Mouse (Mus musculus): Measurements from ENCODE around the gene Myo1f.

Gene Myo1f

DNA sequence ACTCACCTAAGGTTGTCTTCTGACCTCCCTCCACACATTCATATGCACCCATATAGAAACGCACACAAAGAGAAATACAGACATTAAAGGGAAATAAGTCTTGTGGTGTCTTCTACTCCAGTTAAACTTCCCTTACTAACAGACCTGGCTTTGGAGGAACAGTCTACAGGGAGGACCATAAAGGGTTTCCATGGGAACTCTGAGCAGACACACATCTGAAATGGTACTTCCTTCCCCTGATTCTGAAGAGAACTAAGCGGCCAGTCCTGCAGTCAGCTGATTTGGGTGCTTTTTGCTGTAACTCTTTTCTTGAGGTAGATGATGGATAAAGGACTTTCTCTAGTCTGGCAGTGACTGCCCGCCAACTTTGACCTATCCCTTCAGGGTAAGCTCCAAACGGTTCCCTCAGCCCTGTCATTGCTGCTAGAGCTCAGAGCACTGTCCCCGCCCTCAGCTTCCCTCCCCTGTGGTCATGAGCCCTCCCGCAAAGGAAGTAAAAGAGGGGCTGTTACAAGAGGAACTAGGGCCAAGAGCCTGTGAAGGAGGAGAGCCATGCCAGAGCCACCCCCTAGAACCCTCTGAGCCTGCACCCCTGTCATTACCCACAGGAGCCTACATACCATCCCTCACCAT is at the start of gene Myo1f:
Myo1f (plus strand) TSS at position 485 of the 633 bp plus-strand sequence.
- peak; percentile 31 for DNase-seq

DNA sequence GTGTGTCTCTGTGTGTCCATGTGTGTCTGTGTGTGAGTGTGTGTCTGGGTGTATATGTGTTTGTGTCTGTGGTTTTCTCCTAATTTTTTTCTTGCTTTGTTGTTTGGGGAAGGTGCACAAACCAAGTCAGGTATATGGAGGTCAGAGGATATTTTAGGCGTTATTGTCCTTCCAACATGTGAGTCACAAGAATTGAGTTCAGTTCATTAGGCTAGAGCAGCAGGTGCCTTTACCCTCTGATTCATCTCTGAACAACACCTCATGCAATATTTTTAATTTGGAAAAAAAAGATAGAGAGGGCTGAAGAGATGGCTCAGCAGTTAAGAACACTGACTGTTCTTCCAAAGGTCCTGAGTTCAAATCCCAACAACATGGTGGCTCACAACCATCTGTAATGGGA is 47.1 kb upstream of the Myo1f start:
- DNase-seq: no peak

DNA sequence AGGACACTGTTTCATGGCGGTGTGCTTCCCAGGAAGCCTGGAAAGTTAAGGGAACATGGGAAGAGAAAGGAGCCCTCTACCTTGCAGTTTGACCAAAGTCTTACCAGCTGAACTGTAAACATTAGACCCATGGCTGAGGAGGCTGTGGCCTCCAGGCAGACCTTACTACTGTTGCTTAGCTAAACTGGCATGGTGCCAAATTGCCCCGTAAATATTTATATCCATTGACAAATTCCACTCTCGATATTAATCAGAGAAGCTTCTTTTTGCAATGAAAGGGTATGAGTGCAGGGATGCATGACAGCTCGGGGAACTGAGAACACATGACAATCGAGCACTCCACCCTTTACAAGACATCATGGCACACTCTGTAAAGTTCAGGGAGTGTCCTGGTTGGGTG is 45.3 kb upstream of the Myo1f start:
- DNase-seq: peak; percentile 37

DNA sequence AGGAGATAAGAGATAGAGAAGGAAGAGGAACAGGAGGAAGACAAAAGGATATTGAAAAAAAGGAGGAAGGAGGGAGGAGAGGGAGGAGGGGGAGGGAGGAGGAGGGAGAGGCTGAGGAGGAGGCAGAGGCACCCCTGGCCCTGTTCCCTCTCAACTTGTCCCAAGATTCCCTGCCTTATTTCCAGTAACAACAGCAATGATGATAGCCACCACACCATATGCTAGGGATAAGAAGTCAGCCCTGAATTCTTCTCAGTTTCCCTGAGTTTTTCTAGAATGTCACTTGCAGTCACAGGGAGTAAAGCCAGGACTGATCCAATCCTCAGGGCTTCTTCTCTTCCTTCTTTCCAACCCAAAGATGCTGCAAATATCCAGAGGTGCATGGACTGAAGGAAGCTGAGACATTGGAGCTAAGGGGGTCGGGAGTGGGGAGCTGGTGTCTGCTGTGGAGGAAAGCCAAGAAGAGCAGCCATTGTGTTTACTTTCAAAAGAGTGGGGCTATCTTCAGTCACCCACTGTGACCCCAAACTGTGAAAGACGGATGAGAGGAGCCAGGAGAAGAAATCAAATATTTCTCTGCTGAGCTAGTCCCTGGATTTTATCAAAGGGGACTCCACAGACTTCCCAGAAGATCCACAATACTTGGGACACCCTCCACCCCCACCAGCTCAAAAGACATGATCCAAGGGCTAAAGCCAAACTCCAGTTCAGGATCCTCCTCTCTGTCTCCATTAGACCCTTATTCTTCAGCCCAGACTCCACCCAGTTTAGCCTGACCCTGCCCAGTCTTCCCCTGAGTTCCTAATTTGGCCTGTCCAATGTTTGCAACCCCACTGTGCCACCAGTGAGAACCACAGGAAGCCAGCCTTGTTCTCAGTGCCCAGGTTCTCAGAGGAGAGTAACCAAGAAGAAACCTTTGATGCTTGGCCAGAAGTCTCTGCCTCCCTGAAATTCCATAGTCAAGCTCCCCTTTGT is 42.8 kb upstream of the Myo1f start:
- DNase-seq: no peak

DNA sequence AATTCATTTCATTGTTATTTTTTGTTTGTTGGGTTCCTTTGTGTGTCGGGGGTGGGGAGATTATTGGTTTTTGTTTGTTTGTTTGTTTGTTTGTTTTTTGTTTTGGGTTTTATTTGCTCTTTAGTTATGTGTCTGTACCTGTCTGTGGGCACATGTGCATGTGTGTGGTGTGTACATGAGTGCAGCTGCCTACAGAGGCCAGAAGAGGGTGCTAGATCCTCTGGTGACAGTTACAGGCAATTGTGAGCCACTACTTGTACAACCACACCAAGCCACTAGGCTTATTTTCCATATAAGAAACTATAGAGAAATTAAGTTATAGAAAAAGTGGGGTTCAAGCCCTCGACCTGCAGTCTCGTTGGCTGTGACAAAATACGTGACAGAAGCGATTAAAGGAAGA is 41.6 kb upstream of the Myo1f start:
- DNase-seq: no peak

DNA sequence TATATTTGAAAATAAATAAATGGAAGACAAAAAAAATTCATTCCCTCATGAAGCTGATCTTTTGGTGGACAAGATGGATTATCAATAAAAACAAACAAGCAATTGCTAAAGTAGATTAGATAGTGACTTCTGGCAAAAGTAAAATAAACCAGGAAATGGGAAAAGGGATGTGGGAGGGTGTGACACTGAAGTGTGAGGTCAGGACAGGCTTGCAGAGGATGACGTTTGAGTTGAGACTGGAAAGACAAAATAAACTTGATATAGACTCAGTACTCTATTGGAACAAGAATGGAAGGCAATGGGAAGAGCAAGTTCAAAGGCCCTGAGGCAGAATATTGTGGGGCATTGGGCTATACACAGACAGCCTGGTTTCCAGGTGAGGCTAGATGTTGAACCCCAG is 35.1 kb upstream of the Myo1f start:
- DNase-seq: peak; percentile 38

DNA sequence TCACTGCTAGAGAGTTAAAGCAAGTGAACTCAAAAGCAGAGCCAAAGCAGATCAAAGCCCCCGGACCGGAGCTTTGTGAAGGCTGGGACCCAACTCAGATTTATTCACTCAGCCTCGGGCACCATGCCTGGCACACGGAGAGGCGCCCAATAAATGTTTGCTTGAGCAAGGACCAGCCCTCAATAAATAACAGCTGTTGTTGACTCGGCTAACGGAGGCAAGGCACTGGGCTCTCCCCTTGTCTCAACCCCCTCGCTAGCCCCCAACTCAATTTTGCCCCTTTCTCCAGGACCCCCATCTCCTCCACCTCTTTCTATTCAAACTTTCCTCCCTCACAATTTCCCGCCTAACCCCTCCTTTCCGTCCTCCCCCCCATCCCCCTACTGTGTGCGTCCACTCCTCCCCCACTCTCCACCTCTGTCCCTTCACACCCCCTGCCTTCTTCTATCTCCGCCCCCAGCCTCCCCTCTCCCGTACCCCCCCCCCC is 32.0 kb upstream of the Myo1f start:
- DNase-seq: peak; percentile 39

DNA sequence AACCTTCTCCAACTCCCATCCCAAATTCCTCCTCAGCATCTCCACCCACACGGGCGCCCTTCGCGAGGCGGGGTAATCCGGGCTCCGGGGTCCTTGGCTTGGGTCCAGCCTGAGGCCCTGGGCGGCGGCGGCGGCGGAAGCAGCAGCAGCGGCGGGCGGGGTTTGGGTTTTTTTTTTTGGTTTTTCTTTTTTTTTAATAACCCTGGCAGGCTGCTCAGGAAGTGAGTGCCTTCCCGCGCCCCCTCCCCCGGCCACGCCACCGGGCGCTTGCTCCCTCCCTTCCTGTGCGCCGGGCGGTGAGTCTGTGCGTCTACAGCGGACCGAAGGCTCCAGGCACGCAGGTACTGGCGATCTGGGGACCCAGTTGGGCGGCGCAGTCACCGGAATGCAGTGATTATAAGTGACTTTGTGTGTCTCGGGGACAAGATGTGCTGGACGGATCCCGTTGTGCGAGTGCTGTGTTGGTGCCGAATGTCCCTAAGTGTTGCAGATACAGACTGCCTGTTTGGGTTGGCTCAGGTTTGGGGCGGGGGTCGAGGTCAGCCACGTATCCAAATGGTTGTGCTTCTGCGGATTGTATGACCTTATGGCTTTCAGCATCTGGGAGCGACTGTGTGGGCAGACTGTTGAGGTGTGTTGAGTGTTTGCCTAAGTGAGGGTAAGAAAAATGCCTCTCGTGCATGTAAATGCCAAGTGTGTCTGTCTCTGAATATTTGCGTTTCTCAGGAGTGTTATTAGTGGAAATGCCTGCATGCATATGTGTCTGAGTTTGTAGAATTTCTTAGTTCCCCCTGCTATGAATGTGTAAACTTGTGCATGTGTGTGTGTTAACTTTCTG is 31.4 kb upstream of the Myo1f start, which contains the start of gene Adamts10:
Adamts10 (plus strand) TSS at position 287 of the 838 bp plus-strand sequence.
- DNase-seq: peak; percentile 91

DNA sequence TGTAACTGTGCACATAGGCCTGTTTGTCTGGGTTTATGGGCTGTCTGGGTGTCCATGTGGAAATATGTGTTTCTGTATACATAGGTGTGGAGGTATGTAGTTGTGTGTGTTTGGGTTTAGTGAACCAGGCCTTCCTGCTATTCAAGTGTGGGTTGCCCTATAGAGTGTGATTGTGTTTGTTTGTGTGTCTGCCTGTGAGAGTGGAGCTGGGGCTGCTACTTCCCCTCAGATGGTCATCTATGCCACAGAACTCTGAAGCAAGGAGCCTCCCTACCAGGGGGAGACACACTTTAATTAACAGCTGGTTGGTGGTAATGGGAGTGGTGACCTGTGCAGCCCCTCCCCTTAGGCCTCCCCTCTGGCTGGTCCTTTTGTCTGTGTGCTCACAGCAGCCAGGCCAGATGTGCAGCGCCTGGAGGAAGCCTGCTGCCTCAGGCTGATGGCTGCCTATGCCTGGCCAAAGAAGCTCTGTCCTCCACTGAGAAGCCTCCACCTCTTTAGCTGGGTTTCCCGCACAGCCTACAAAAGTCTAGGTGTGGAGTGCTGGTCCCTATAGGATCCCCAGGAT is 30.6 kb upstream of the Myo1f start:
- peak; percentile 45 for DNase-seq

DNA sequence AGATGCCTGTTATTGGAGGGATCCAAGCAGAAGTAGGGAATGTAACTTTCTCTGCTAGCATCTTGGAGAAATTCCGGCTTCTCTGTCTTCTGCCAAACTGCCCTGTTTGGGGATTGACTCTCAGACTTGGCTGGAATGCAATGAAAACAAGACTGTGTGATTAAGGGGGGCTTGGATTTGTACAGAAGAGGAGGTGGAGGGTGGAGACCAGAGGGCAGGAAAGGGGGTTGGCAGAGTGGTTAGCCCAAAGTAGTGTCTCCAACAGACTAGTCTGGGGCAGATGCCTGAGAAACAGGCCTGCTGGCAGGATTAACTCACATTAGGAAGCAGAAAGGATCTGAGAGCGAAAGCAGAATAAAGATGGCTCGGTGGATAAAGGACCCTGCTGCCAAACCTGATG is 29.0 kb upstream of the Myo1f start:
- peak; percentile 56 for DNase-seq

DNA sequence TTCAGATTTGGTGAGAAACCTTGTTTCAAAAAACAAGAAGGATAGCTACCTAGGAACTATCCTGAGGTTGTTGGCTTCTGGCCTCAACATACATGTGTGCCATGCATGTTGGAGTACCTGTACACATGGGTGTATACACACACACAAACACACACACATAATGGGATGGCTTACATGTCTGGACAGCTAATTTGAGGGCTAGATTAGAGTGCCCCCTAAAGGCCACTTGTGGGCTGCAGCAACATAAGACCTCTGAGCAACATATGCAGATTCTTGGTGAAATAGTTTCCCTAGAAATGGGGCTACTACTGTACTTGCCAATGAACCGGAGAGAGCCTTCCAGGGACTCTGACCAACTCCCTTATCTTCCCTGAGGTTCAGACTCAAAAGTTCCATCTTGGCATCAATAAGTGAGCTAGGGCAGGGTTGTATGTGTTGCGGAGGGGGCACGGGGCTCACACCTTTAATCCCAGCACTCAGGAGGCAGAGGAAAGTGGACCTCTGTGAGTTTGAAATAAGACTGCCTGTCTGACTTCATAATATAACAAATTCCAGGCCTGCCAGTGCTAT is 16.3 kb upstream of the Myo1f start:
- DNase-seq: peak; percentile 72

DNA sequence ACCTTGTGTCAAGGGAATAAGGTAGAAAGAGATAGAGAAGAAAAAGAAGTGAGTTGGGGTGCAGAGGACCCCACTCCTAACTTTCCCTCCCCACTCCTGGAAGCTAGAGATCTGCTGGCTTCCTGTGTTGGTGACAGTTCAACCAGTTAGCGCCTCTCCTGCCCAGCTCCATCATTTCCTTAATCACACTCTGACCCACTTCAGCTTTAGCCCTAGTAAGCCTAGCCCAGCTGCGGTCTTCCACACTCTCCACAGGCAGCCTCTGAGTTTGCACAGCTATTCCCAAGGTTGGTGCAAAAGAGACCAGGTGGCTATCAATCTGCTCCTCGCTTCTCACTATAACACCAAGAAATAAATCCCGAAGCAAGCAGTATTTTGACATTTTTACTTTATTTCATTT is 15.6 kb upstream of the Myo1f start:
- no peak for DNase-seq

DNA sequence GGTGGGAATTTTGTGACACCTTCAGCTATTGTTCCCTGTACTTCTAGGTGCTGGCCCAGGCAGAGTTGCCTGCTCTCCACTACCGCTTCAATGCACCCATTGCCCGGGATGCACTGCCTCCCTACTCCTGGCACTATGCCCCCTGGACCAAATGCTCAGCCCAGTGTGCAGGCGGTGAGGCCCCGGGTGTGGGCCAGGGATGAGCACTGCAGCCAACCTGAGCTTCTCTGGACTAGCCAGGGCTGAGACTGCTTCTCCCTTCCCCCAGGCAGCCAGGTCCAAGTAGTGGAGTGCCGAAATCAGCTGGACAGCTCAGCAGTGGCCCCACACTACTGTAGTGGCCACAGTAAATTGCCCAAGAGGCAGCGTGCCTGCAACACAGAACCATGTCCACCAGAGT is 6.3 kb upstream of the Myo1f start:
- DNase-seq: no peak

DNA sequence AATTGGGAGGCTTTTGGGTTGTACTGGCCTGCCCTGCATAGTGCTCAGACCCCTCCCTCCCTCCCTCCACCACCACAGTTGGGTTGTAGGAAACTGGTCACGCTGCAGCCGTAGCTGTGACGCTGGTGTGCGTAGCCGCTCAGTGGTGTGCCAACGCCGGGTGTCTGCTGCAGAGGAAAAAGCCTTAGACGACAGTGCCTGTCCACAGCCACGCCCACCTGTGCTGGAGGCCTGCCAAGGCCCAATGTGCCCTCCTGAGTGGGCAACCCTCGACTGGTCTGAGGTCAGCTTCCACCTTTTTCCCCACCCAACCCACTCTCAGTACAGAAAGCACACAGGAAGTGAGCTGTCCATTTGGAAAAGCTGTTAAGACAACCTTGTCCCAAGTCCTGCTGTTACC is 5.1 kb upstream of the Myo1f start:
- DNase-seq: no peak

DNA sequence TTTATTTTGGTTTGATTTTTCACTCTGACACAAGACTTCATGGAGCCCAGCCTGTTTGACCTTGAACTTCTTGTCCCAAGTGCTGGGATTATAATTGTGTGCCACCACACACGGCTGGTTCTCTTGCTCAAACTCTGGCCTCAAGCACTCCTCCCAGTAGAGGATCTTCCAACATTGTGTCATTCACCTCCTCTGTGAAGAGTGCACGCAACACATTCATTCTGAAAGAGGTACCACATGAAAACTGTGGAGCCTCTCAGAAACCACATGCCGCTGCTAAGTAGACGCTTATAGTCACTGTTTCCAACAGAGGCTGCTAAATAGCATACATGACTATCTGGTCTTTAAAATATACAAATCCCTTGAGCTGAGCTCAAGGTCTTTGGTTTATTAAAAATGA is 3.4 kb upstream of the Myo1f start:
- DNase-seq: no peak

DNA sequence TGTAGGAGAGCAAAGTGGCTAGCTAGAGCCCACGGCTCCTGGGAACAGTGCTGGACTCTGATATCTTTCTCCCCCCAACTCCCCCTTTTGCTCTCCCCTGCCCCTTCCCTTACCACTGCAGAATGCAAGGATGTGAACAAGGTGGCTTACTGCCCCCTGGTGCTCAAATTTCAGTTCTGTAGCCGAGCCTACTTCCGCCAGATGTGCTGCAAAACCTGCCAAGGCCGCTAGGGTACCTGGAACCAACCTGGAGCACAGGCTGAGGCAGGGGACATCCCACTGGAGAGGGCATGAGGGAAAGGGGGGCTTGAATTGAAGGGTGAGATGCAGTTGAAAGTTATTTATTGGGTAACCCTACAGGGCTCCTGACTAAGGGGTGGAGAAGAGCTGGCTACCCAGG is 2.5 kb upstream of the Myo1f start:
- peak; percentile 52 for DNase-seq

DNA sequence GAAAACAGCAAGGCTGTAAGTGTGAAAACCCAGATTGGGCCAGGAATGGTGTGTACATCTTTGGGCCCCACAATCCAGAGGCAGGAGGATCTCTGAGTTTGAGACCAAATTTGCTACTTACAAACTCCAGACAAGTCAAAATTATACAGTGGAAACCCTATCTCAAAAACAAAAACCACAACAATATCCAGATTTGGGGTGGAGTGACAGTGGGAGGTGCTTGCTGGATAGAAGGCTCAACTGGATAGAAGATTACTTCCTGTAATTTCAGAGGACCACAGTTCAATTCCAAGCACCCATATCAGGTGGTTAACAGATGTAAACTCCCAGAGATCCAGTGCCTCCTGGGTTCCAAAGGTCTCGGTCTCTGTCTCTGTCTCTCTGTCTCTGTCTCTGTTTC is 971 bp upstream of the Myo1f start:
- no peak for DNase-seq

DNA sequence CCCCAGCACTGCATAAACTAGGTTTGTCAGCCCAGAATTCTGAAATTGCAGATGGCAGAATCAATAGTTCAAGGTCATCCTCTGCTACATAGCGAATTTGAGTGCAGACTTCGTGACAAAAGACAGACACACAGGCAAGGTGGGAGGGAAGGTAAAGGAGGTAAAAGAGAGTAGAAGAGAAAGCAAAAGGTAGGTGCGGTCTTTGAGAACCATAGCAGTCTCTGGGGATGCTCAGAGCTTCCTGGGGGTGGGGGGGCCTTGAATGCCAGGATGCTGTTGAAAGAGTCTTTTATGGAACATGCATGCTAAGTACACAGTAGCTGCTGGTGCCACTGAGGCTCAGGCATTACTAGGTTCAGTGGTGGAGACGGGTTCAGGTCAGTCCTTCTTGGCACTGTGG is 2.4 kb downstream of the Myo1f start:
- no peak for DNase-seq

DNA sequence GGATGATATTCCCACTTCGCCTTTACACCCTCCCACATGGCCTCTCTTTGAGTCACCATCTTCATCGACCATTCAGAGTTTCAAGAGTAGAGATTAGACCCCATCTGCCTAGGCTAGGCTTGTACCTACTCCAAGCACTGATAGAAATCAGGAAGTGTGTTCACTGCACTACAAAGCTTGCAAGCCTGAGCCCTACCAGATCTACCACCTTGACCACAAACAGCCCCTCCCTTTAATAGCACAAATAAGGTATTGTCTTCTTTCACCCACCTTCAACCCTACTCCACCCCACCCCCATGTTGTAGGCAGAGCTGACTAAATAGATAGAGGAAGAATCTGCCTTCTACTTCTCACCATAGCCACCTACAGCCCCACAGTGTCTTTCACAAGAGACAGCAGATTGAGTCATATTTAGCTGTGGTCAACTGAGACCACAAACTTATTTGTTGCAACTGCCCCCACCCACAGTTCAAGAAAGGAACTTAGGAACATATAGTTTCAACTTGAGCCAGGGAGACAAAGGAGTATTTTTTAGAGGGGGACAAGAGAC is 8.1 kb downstream of the Myo1f start:
- no peak for DNase-seq

DNA sequence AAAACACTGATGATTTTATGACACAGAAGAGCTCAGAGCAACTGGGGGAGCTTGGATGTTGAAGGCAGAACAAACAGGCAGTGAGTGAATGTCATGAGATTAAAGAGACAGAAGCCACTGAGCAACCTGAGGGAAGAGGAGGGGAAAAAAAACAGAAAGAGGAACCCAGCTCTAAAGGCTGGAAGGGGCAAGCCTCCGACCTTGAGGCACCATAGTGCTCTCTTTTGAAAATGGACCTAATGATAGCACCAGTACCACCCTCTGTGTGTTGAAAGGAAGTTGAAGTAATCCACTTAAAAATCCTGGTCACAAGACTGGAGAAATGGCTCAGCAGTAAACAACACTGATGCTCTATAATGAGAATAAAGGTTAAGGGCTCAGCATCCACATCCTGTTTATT is 9.1 kb downstream of the Myo1f start:
- no peak for DNase-seq

DNA sequence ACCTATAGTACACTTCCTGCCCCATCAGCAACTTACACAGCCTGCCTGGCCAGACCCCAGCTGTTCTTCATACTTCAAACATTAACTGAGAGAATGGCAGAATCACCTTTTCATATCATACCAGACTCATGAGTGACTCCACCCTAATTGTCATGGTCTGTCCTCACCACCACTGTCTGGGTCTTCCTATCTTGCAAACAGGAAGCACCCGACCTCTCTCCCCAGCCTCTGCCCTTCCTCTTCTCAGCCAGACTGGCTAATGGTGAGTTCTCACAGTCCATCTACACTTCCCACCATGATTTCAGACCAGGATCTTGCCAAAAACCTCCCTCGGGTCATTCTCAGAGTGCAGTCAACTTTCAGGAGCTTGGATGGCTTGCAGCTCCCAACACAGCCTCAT is 10.7 kb downstream of the Myo1f start:
- no peak for DNase-seq

DNA sequence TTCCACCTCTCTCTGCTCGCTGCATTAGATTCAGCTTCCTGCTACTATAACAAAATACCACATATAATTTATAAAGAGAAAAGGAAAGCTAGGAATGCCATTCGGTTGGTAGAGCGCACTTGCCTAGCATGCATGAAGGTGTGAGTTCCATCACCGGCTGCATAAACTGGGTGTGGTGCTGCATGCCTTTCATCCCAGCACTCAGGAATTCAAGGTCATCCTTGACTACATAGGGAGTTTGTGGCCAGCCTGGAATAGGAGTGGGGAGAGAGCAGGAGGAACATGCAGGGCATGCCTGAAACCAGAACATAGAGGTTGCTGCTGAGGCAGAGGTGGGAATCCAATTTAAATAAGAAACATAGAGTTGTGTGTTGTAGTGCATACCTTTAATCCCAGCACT is 28.6 kb downstream of the Myo1f start:
- no peak for DNase-seq

All from lung, postnatal 14 days (tissue).